Mouse (Mus musculus): ENCODE data around the gene Tff3.
A peak's percentile ranks its signal among the peaks of the same experiment; 100 is the strongest.

Tff3 gene

GRCm38 (mm10) chr17:31119429-31119828 lies 10.0 kb downstream of the Tff3 start:
- peak; percentile 87 for DNase-seq

- DNase-seq: no peak
Measured at GRCm38 (mm10) chr17:31117946-31118345, 11.5 kb downstream of the Tff3 start.

- no peak for DNase-seq
Measured at GRCm38 (mm10) chr17:31116063-31116462, 13.4 kb downstream of the Tff3 start.

GRCm38 (mm10) chr17:31113191-31113856 lies 16.1 kb downstream of the Tff3 start:
- no peak for DNase-seq

GRCm38 (mm10) chr17:31108388-31108787 lies 21.1 kb downstream of the Tff3 start:
- no peak for DNase-seq

- DNase-seq: no peak
Measured at GRCm38 (mm10) chr17:31103823-31104222, 25.6 kb downstream of the Tff3 start.

- no peak for DNase-seq
Measured at GRCm38 (mm10) chr17:31103007-31103570, 26.4 kb downstream of the Tff3 start.

GRCm38 (mm10) chr17:31098788-31099187 lies 30.7 kb downstream of the Tff3 start:
- no peak for DNase-seq

GRCm38 (mm10) chr17:31096893-31097292 lies 32.6 kb downstream of the Tff3 start:
- DNase-seq: no peak

GRCm38 (mm10) chr17:31095570-31095969 lies 33.9 kb downstream of the Tff3 start:
- no peak for DNase-seq

GRCm38 (mm10) chr17:31094781-31095180 lies 34.7 kb downstream of the Tff3 start:
- DNase-seq: no peak

GRCm38 (mm10) chr17:31091023-31091735 lies 38.3 kb downstream of the Tff3 start:
- no peak for DNase-seq

GRCm38 (mm10) chr17:31089848-31090247 lies 39.6 kb downstream of the Tff3 start:
- DNase-seq: no peak

- no peak for DNase-seq
Measured at GRCm38 (mm10) chr17:31088711-31089110, 40.7 kb downstream of the Tff3 start.

- no peak for DNase-seq
Measured at GRCm38 (mm10) chr17:31086196-31086595, 43.2 kb downstream of the Tff3 start.

GRCm38 (mm10) chr17:31085519-31085918 lies 43.9 kb downstream of the Tff3 start:
- DNase-seq: no peak

- no peak for DNase-seq
Measured at GRCm38 (mm10) chr17:31082296-31083078, 47.0 kb downstream of the Tff3 start.

GRCm38 (mm10) chr17:31079078-31079840 lies 50.2 kb downstream of the Tff3 start:
- no peak for DNase-seq

GRCm38 (mm10) chr17:31078581-31078980 lies 50.9 kb downstream of the Tff3 start:
- DNase-seq: no peak

- no peak for DNase-seq
Measured at GRCm38 (mm10) chr17:31077561-31077960, 51.9 kb downstream of the Tff3 start.

- no peak for DNase-seq
Measured at GRCm38 (mm10) chr17:31075471-31075870, 54.0 kb downstream of the Tff3 start.
